Mouse (Mus musculus): ENCODE measurements around the gene Synj1.
A peak's percentile ranks its signal among the peaks of the same experiment; 100 is the strongest.

Synj1 gene

GRCm38 (mm10) chr16:91011021-91011683, at the start of gene Synj1:
Synj1 (minus strand) TSS chr16:91011308.
- peak; percentile 91 for DNase-seq (ENCODE audit: low read depth, low spot score)

GRCm38 (mm10) chr16:91057741-91058140, 46.6 kb upstream of the Synj1 start:
- DNase-seq (ENCODE audit: low read depth, low spot score) = no peak

- no peak for DNase-seq (ENCODE audit: low read depth, low spot score)
These were observed 46.2 kb upstream of the Synj1 start for GRCm38 (mm10) chr16:91057261-91057660.

DNA sequence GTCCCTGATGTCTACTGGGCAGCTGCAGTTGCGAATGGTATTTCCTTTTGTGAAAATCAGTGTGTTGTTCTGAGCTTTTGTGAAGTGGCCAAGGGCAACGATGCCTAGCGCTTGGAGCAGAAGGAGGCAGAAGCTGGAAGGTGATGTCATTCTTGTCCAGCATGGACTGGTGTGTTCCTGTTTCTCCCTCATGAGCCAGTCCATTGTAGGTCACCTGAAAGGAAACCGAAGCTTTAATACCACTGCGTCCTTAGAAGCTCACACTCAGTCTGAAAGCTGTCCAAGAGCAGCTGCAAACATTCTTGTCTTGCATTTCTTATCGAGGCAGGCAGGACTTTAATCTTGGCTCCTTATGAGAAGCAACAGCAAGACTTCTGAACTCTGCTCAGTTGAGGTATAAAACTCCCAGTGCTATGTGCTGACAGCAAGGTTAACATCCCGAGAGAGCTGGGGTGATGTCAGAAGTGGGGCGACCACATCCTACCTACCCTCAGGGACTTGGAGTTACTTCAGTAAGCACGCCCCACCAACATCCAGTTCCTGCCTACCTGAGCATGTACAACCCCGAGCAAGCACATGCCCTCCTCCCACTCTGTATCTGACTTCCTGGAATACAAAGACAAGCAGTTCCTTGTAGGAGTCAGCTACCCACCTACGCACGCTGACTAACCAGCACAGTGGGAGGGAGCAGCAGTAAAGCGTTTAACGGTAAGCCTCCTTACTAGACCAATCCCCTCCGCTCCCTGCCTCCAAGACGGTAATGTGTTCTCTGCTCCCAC, 45.1 kb upstream of the Synj1 start:
- DNase-seq (ENCODE audit: low read depth, low spot score) = no peak

- DNase-seq (ENCODE audit: low read depth, low spot score) = no peak
These were observed 44.0 kb upstream of the Synj1 start for GRCm38 (mm10) chr16:91055150-91055549.

DNA sequence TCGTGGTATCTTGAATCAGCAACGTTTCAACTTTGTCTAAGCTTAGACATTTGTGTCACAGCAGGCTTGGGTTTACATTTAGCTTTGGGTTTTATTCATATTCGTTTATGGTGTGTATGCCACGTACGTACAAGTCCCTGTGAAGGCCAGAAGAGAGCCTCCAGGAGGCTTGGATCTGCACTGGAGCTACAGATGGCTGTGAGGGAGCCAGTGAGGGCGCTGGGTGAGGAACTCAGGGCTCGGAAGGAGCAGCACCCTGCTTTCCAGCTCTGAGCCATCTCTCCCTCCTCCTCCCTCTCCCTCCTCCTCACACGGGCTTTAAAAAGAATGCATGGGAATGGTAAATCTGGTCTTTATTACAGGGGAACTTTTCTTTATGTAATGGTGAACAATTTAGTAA, 42.5 kb upstream of the Synj1 start:
- DNase-seq (ENCODE audit: low read depth, low spot score) = no peak

- peak; percentile 27 for DNase-seq (ENCODE audit: low read depth, low spot score)
These were observed 34.4 kb upstream of the Synj1 start for GRCm38 (mm10) chr16:91045511-91045910.

DNA sequence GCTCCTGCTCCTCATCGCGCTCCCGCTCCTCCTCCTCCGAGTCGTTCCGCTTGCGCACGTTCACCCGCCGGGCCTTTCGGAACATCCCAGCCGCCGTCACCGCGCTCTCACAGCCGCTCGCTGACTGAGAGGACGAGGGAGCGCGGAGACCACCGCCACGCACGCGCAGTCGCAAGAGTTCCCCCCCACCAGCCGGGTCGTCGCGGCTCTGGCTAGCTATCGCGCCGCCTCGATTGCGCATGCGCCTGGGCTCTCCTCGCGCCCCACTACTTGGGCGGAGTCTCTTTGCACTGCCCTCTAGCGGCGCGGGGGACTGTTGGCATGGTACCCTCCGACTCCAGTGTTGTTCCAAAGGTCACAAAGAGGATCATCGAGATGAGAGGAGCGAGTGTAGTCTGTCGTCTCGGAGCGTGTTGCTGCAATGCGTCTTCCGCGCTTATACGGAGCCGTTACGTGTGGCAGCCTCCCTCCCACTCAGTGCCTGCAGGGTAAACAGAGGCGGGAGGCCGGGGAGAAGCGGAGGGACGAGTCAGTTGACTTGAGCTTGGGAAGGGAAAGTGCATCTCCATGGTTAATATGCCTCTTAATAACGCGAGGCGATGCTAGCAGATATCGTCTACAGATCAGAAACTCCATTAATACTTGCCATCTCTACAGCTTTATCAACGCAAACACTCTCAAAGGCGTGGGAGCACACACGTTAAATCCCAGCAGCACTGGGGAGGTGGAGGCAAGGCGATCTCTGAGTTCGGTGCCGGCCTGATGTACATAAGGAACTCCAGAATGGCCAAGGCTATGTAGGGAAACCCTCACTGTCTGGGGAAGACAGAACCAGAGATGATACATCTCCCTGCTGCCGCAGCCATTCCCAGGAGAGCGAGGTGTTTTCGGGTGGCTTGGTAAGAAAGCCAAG, 33.4 kb upstream of the Synj1 start, which contains the start of gene Paxbp1:
Gene Paxbp1, minus strand, starts transcription at position 274 of the 913 bp plus-strand sequence.
- DNase-seq (ENCODE audit: low read depth, low spot score) = peak; percentile 98

DNA sequence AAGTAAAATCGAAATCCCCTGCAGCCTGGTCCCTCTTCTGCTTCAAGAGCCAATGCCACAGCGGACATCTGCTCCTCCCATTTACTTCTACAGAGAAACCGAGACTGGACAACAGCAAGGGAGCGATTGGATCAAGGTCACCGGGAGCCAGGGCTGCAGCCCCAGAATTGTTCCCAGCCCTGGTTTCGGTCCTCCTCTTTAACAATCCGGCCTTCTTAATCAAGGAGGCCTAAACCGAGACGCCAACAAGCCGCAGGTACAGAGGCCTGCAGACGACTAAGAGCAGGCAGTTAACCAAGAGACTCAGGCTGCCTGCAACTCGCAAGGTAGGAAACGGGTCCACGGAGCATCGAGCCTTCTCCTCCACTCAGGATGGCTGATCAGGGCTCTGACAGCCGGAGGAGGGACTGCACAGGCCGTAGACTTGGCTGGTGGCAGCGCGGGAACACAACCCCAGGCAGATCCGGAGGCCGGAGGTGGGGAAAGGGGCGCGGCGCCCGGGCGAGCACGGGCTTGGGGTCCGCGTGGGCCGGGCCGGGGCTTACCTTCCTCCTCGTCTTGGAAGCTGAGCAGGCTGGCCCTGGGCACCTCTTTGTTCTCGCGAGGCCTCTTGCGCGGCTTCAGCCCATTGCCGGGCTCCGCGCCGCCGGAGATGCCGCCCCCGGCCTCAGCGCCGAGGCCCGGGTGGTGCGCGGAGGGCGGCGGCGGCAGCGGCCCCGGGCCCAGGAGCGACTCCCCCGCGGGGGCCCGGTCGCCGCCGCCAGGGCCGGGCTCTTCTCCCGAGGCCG, 32.5 kb upstream of the Synj1 start:
- DNase-seq (ENCODE audit: low read depth, low spot score) = peak; percentile 36

DNA sequence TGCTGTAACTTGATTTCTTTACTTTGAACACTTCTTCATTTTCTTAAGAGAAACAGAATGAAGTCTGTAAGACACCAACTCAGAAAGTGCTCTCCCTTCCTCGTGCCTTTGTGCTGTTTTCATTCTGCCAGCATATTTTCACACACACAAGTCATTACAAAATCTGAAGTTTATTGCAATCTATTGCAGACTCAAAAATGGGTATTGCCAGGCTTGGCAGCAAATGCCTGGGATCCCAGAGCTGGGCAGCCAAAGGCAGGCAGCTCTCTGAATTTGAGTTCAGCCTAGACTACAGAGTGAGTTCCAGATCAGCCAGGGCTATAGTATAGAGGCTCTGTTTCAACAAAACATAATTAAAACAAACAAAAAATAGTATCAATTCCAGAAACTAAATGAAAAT, 31.5 kb upstream of the Synj1 start:
- DNase-seq (ENCODE audit: low read depth, low spot score) = no peak

DNA sequence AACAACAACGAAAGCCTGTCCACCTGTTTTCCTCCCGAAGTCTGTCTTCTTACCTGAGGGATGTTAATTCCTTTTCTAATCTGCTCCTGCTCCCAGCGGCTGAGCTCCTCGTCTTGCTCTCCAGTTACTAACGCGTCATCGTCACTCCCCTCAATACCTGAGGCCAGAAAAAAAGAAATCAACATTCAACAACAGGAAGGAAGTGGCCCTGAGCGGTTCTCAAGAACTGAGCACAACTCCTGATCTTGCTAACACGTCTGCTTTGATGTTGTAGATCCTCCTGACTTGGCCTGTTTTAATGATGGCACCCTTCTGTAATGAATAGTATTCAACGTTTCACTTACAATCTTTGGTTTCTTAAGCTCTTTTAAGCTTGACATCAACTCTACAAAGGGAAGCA, 24.8 kb upstream of the Synj1 start:
- no peak for DNase-seq (ENCODE audit: low read depth, low spot score)

- DNase-seq (ENCODE audit: low read depth, low spot score) = no peak
These were observed 19.6 kb upstream of the Synj1 start for GRCm38 (mm10) chr16:91030751-91031150.

DNA sequence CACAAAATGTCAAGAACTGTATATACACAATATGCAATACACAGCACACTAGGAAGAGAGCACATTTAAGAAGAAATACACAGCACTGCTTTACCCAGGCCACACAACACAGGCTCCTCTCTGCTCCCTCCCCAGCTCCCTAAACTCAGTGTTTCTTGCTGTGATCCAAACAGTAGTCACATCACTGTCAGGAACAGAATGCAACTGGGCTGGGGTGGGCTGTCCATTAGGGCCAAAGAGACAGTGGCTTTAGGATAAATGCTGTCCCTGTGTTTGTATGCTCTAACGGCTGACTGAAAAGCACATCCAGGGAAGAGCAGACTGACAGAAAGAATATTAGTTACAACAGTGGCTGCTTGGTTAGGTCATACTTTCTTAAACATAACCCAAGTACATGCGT, 18.8 kb upstream of the Synj1 start:
- DNase-seq (ENCODE audit: low read depth, low spot score) = no peak

- DNase-seq (ENCODE audit: low read depth, low spot score) = no peak
These were observed 18.1 kb upstream of the Synj1 start for GRCm38 (mm10) chr16:91029161-91029743.

DNA sequence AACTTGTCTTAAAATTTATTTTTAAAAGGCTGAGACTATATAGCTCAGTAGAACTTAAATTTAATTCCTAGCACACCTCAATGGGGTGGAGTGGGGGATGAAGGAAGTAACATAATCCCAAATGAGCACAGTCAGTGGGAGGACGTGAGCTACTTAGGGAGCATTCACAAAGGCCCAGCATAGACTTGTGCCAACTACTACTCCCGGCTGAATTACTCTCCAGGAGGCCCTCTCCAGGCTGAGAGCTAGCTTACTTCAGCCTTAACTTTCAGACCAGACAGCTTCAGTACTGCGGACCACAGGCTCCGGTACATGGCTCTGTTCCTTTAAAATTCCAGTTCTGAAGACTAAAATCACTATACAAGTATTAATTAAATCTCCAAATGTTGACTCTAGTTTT, 15.2 kb upstream of the Synj1 start:
- DNase-seq (ENCODE audit: low read depth, low spot score) = no peak

DNA sequence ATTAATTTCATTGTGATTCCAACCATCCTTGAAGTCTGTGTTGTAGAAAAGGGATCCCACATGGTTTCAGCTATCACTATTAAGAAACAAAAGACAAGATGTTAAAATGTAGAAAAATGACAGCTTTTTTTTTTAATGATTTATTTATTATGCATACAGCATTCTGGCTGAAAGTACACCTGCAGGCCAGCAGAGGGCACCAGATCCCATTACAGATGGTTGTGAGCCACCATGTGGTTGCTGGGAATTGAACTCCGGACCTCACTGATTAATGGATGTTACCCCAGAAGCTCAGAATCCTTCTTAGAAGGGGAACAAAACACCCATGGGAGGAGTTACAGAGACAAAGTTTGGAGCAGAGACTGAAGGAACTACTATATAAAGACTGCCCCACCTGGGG, 12.3 kb upstream of the Synj1 start:
- DNase-seq (ENCODE audit: low read depth, low spot score) = no peak

DNA sequence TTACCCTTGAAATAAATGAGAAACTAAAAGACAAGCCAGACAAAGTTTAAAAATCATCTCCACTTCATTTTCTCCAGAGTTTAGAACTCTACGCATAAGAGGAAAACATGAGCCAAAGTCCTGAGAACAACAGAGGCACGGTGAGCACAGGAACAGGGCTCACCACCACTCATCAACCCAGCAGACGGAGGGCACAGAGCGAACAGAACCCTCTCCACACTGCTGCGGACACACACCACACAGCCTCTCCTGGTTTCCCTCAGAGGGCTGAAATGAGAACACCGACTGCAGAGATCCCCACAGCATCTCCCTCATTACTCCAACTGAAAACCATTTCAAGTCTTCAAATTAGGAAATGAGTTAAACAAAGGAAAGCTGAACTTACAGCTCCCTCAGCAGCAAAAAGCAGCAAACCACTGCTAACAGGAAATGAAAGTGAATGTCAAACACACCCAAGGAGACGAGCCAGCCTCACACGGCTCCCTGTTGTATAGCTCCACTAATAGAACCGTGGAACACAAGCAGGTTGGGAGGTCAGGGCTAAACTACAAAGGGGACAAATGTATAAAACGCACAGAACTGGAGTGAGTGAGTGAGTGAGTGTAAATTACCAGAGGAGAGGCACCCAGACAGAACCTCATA, 9.9 kb upstream of the Synj1 start:
- DNase-seq (ENCODE audit: low read depth, low spot score) = no peak

DNA sequence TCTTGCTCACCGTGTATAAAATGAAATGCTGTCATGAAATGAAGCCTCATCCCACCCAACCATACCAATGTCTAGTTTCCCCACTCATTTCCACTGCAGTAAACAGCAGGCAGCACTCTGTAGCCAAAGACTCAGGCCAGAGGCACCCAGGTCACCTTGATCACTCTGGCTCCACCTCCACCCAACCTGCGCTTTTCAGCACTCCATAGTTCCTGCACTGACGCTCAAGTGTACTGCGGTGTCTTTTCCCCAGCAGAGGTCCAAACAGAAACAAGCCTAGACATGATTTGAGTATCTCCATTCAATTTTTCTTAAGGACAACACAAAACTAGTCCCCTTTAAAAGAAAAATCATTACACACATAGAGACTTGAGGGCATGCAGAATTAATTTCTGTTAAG, 8.4 kb upstream of the Synj1 start:
- no peak for DNase-seq (ENCODE audit: low read depth, low spot score)

- no peak for DNase-seq (ENCODE audit: low read depth, low spot score)
These were observed 4.7 kb upstream of the Synj1 start for GRCm38 (mm10) chr16:91015761-91016160.

- peak; percentile 17 for DNase-seq (ENCODE audit: low read depth, low spot score)
These were observed 739 bp upstream of the Synj1 start for GRCm38 (mm10) chr16:91011847-91012246.
